Mouse (Mus musculus): ENCODE results near the gene Mul1. TPM values are rescaled to one million over a fixed set of nuclear protein-coding genes. Genes with fewer than 3 reads are reported as not detected.

Gene Mul1
- total RNA-seq, 1 experiment, result 58.4 TPM

DNA sequence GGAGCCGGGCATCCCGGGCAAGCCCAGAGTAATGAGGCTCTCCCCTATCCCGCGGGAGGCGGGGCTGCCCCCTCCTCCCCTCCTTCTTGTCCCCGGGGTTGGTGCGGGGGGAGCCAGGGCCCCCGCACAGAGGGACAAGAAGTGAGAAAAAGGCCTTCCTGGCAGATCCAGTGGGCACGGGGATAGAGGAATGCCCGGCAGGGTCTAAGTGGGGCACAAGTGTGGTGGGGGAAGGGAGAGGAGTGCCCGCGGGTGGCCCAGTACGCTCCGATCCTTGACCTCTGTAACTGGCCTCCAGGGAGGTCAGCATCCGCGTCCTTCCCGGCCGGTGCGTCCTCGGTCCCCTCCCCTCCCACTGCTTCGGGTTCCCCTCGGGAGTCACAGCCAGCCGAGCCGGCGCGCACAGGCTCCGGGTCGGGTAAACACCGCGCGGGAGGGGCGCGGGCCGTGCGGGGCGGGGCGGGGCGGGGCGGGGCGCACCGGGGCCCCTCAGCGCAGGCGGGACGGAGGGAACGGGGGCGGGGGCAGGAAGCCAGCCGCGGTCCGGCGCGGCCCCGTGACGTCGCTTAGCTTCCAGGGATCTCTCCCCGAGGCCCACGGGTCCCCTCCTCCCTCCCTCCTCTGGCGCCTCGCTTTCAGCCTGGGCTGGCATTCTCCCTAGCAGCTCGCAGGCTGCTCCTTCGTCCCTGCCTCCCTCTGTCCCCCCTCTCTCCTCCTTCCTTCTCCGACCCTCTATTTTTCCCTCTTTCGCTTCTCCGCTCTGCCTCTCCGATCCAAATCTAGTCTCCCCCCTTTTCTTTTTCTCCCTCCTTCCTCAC, 19.5 kb downstream of the Mul1 start, which contains the start of gene Camk2n1:
Gene Camk2n1 (plus strand): TSS at position 562 of the 818 bp plus-strand sequence.
- no peaks in the 10 kb centered on the region for H3K36me3 ChIP-seq (ENCODE audit: control insufficient read depth, insufficient read depth, low read length, poor library complexity, severe bottlenecking)
- in situ Hi-C loops (cut with MboI; ENCODE audit: low sequenced_read_pairs in 2 of 2, unreplicated experiment in 2 of 2), result loop anchor here in 1 of 2 experiments (25.0 kb wide), 1 partner anchor 1383 kb away; the partner anchor contains the start of gene Pax7
- no peak for DNase-seq (ENCODE audit: low read depth, low spot score)
- peak within 1 kb of the TSS; percentile 20 for H3K27ac ChIP-seq (ENCODE audit: insufficient read depth, low read depth, low read length, poor library complexity, severe bottlenecking)
- H3K9me3 ChIP-seq (ENCODE audit: control insufficient read depth, insufficient read depth, low read depth, low read length), result no peaks in the 10 kb centered on the region
- peak within 1 kb of the TSS; percentile 87 for H3K9ac ChIP-seq (ENCODE audit: insufficient read depth, low read depth, low read length, poor library complexity, severe bottlenecking)
- H3K4me1 ChIP-seq (ENCODE audit: control insufficient read depth in 2 of 2, insufficient read depth in 2 of 2, low read length in 2 of 2, poor library complexity in 1 of 2), result peaks cover 7 to 46% of the 10 kb centered on the region in 2 experiments; a peak in 3 of 4 replicates
- no peak for TF ChIP-seq HCFC1 (IDR thresholded peaks at IDR 0.05; ENCODE audit: borderline replicate concordance, insufficient read depth, low read length)
- TF ChIP-seq ZNF384 (IDR thresholded peaks at IDR 0.05; ENCODE audit: low read depth, low read length), result no peak
- no peak for TF ChIP-seq ZC3H11A (IDR thresholded peaks at IDR 0.05; ENCODE audit: borderline replicate concordance, low read depth, low read length)
- no peak for TF ChIP-seq CHD2 (IDR thresholded peaks at IDR 0.05; ENCODE audit: low read depth, low read length)
- TF ChIP-seq MAFK (IDR thresholded peaks at IDR 0.05; ENCODE audit: insufficient read depth, low read depth, low read length), result no peak
- peak within 1 kb of the TSS; percentile 82 to 95 for H3K4me3 ChIP-seq (ENCODE audit: insufficient read depth in 1 of 2, low read depth in 1 of 2, low read length in 2 of 2, poor library complexity in 1 of 2, severe bottlenecking in 1 of 2)

DNA sequence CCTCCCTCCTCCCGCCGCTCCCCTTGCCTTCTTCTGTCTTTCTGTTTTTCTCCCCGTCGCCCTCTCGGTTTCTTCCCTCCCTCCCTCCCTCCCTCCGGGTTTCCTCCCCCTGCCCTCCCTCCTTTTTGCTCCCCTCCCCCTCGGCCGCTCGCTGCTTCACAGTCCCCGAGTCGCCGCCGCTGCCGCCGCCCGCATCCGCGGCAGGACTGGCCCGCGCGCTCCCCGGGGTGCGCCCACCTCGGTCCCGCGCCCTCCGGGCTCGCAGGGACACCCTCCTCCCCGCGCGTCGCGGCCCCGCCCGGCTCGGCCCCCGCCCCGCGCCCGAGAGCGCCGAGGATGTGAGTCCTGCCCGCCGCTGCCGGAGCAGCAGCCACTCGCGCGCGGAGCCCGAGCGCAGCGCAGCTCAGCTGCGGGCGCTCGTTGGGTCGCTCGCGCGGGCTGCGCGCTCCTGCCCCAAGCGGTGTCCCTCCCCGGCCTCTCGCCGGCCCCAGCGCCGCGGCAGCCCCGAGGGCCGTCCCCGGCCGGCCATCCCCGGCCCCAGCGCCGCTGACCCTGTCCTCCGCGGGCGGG, 20.2 kb downstream of the Mul1 start:
- DNase-seq (ENCODE audit: low read depth, low spot score), result no peak
- no peaks in the 10 kb centered on the region for H3K36me3 ChIP-seq (ENCODE audit: control insufficient read depth, insufficient read depth, low read length, poor library complexity, severe bottlenecking)
- H3K4me3 ChIP-seq (ENCODE audit: insufficient read depth in 1 of 2, low read depth in 1 of 2, low read length in 2 of 2, poor library complexity in 1 of 2, severe bottlenecking in 1 of 2), result peak overlapping the region; percentile 82 to 95
- peak overlapping the region; percentile 20; the same call in 1 of the 2 replicates for H3K27ac ChIP-seq (ENCODE audit: insufficient read depth, low read depth, low read length, poor library complexity, severe bottlenecking)
- peaks cover 7 to 47% of the 10 kb centered on the region in 2 experiments; a peak in 3 of 4 replicates for H3K4me1 ChIP-seq (ENCODE audit: control insufficient read depth in 2 of 2, insufficient read depth in 2 of 2, low read length in 2 of 2, poor library complexity in 1 of 2)
- peak overlapping the region; percentile 87 for H3K9ac ChIP-seq (ENCODE audit: insufficient read depth, low read depth, low read length, poor library complexity, severe bottlenecking)
- TF ChIP-seq ZC3H11A (IDR thresholded peaks at IDR 0.05; ENCODE audit: borderline replicate concordance, low read depth, low read length), result no peak
- no peak for TF ChIP-seq CHD2 (IDR thresholded peaks at IDR 0.05; ENCODE audit: low read depth, low read length)
- TF ChIP-seq MAFK (IDR thresholded peaks at IDR 0.05; ENCODE audit: insufficient read depth, low read depth, low read length), result no peak
- no peak for TF ChIP-seq HCFC1 (IDR thresholded peaks at IDR 0.05; ENCODE audit: borderline replicate concordance, insufficient read depth, low read length)
- TF ChIP-seq ZNF384 (IDR thresholded peaks at IDR 0.05; ENCODE audit: low read depth, low read length), result no peak
- no peaks in the 10 kb centered on the region for H3K9me3 ChIP-seq (ENCODE audit: control insufficient read depth, insufficient read depth, low read depth, low read length)
- in situ Hi-C loops (cut with MboI; ENCODE audit: low sequenced_read_pairs in 2 of 2, unreplicated experiment in 2 of 2), result loop anchor here in 1 of 2 experiments (25.0 kb wide), 1 partner anchor 1383 kb away; the partner anchor contains the start of gene Pax7

GRCm38 (mm10) chr4:138455141-138455955, 20.9 kb downstream of the Mul1 start:
- no peaks in the 10 kb centered on the region for H3K9me3 ChIP-seq (ENCODE audit: control insufficient read depth, insufficient read depth, low read depth, low read length)
- in situ Hi-C loops (cut with MboI; ENCODE audit: low sequenced_read_pairs in 2 of 2, unreplicated experiment in 2 of 2), result loop anchor here in 1 of 2 experiments (25.0 kb wide), 1 partner anchor 1382 kb away; the partner anchor contains the start of gene Pax7
- H3K9ac ChIP-seq (ENCODE audit: insufficient read depth, low read depth, low read length, poor library complexity, severe bottlenecking), result peak overlapping the region; percentile 87
- DNase-seq (ENCODE audit: low read depth, low spot score), result no peak
- no peak for TF ChIP-seq ZC3H11A (IDR thresholded peaks at IDR 0.05; ENCODE audit: borderline replicate concordance, low read depth, low read length)
- no peak for TF ChIP-seq CHD2 (IDR thresholded peaks at IDR 0.05; ENCODE audit: low read depth, low read length)
- no peak for TF ChIP-seq ZNF384 (IDR thresholded peaks at IDR 0.05; ENCODE audit: low read depth, low read length)
- TF ChIP-seq MAFK (IDR thresholded peaks at IDR 0.05; ENCODE audit: insufficient read depth, low read depth, low read length), result no peak
- no peak for TF ChIP-seq HCFC1 (IDR thresholded peaks at IDR 0.05; ENCODE audit: borderline replicate concordance, insufficient read depth, low read length)
- peak overlapping the region; percentile 82 to 95 for H3K4me3 ChIP-seq (ENCODE audit: insufficient read depth in 1 of 2, low read depth in 1 of 2, low read length in 2 of 2, poor library complexity in 1 of 2, severe bottlenecking in 1 of 2)
- H3K27ac ChIP-seq (ENCODE audit: insufficient read depth, low read depth, low read length, poor library complexity, severe bottlenecking), result no peak overlapping the region
- H3K36me3 ChIP-seq (ENCODE audit: control insufficient read depth, insufficient read depth, low read length, poor library complexity, severe bottlenecking), result no peaks in the 10 kb centered on the region
- H3K4me1 ChIP-seq (ENCODE audit: control insufficient read depth in 2 of 2, insufficient read depth in 2 of 2, low read length in 2 of 2, poor library complexity in 1 of 2), result peaks cover 3 to 42% of the 10 kb centered on the region in 2 experiments; a peak in 3 of 4 replicates

DNA sequence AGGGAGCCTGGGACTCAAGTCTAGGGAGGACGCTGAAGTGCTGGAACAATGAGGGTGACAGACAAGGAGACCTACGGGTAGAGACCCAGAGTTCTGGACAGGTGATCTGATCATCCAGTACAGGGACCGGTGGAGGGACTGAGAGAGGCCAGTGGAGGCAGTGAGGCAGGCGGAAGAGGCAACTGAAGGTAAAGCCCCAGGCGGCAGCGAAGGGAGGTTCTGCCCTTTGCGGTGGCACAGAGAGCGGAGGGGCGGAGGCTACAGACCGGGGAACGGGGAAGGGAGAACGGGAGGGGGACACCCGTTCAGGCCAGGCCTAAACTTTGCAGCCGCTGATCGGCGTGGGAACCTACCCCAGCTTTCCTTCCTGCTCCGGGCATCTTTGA, 21.5 kb downstream of the Mul1 start:
- H3K27ac ChIP-seq (ENCODE audit: insufficient read depth, low read depth, low read length, poor library complexity, severe bottlenecking), result no peak overlapping the region
- peaks cover 0 to 42% of the 10 kb centered on the region in 2 experiments; a peak in 2 of 4 replicates for H3K4me1 ChIP-seq (ENCODE audit: control insufficient read depth in 2 of 2, insufficient read depth in 2 of 2, low read length in 2 of 2, poor library complexity in 1 of 2)
- no peak for DNase-seq (ENCODE audit: low read depth, low spot score)

More for the DNA sequence above, 21.5 kb downstream of the Mul1 start:
- no peak for TF ChIP-seq MAFK (IDR thresholded peaks at IDR 0.05; ENCODE audit: insufficient read depth, low read depth, low read length)
- TF ChIP-seq HCFC1 (IDR thresholded peaks at IDR 0.05; ENCODE audit: borderline replicate concordance, insufficient read depth, low read length), result no peak
- no peak for TF ChIP-seq ZNF384 (IDR thresholded peaks at IDR 0.05; ENCODE audit: low read depth, low read length)
- TF ChIP-seq CHD2 (IDR thresholded peaks at IDR 0.05; ENCODE audit: low read depth, low read length), result no peak
- no peak for TF ChIP-seq ZC3H11A (IDR thresholded peaks at IDR 0.05; ENCODE audit: borderline replicate concordance, low read depth, low read length)
- H3K4me3 ChIP-seq (ENCODE audit: insufficient read depth in 1 of 2, low read depth in 1 of 2, low read length in 2 of 2, poor library complexity in 1 of 2, severe bottlenecking in 1 of 2), result peak overlapping the region; percentile 82 to 95
- H3K9ac ChIP-seq (ENCODE audit: insufficient read depth, low read depth, low read length, poor library complexity, severe bottlenecking), result peak overlapping the region; percentile 87
- no peaks in the 10 kb centered on the region for H3K9me3 ChIP-seq (ENCODE audit: control insufficient read depth, insufficient read depth, low read depth, low read length)
- in situ Hi-C loops (cut with MboI; ENCODE audit: low sequenced_read_pairs in 2 of 2, unreplicated experiment in 2 of 2), result loop anchor here in 1 of 2 experiments (25.0 kb wide), 1 partner anchor 1381 kb away; the partner anchor contains the start of gene Pax7
- no peaks in the 10 kb centered on the region for H3K36me3 ChIP-seq (ENCODE audit: control insufficient read depth, insufficient read depth, low read length, poor library complexity, severe bottlenecking)
